In the genomic region with DNA sequence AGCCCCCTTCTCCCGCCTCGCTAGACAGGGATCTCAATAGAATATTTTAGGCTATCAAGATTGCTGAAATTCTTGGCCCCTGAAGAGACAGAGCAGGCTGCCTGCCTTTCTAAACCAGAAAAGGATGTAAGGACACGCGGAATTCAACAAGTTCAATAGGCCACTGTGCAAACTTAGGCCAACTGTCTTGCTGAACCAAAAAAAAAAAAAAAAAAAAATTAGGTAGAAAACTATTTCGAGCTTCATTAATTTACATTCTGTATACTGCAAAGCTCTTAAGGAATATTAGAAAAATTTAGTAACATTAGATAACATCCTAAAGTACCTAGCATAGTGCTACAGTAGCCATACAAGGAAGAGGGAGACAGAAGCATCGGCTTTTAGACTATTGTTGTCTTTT, we compare ENCODE assay signal across 8 mouse cellular contexts.
DNase-seq lines count a peak whose midpoint lies in the region; ATAC-seq and TF ChIP-seq lines count a peak whose summit lies in the region.

No protein-coding gene starts in this region.

- DNase-seq in liver, adult 2 months (ENCODE audit: extremely low read depth, low read depth, low spot score): no peak
- no peak for DNase-seq in liver
- no peak for DNase-seq in forebrain, embryonic 10.5 days (ENCODE audit: extremely low spot score, low spot score)
- DNase-seq in limb, embryonic 11.5 days (ENCODE audit: low spot score): no peak
- no peak for DNase-seq in urinary bladder, postnatal 36 days (ENCODE audit: low spot score in 2 of 2)
- no peak for DNase-seq in gastrocnemius, postnatal 36 days
- no peak for DNase-seq in thymus, postnatal 14 days

- H3K9ac ChIP-seq in liver, adult 2 months (ENCODE audit: low read depth, low read length): no peak overlapping the region
- peak overlapping the region; percentile 87 for H3K9ac ChIP-seq in limb, embryonic 11.5 days (ENCODE audit: low read length)
- H3K9ac ChIP-seq in neural tube, embryonic 14.5 days (replicated peaks; ENCODE audit: low read depth, low read length): no peak overlapping the region

- peaks cover 14% of the 10 kb centered on the region; the same call in 1 of the 2 replicates for H3K79me2 ChIP-seq in liver, adult 2 months (ENCODE audit: control insufficient read depth, insufficient read depth, low read length)

- no peak for TF ChIP-seq CTCF in liver, adult 2 months (IDR thresholded peaks at IDR 0.05; ENCODE audit: low read depth, low read length)

- no peaks in the 10 kb centered on the region for H3K27me3 ChIP-seq in liver, adult 2 months (ENCODE audit: control insufficient read depth, insufficient read depth, low read length)
- H3K27me3 ChIP-seq in forebrain, embryonic 10.5 days (ENCODE audit: poor library complexity, severe bottlenecking): no peaks in the 10 kb centered on the region
- H3K27me3 ChIP-seq in limb, embryonic 11.5 days (ENCODE audit: control insufficient read depth, insufficient read depth, low read length): no peaks in the 10 kb centered on the region
- no peaks in the 10 kb centered on the region; the same call in 1 of the 2 replicates for H3K27me3 ChIP-seq in neural tube, embryonic 14.5 days (ENCODE audit: control insufficient read depth, insufficient read depth, low read length)

- no peak for ATAC-seq in limb, embryonic 11.5 days (ENCODE audit: insufficient number of reproducible peaks, low FRiP score, low TSS enrichment, low read depth)
- ATAC-seq in neural tube, embryonic 14.5 days (ENCODE audit: low read depth): no peak

- WGBS in liver, adult 2 months: 47% methylated on average over 6 of the region's 6 CpGs
- 47% methylated on average over 6 of the region's 6 CpGs for WGBS in forebrain, embryonic 10.5 days
- WGBS in limb, embryonic 11.5 days: 62% methylated on average over 6 of the region's 6 CpGs
- 55% methylated on average over 6 of the region's 6 CpGs for WGBS in neural tube, embryonic 14.5 days

- intact Hi-C loops in gastrocnemius, postnatal 36 days (cut with DNase I): loop anchor here (5.0 kb wide), 1 partner anchor 34 kb away; no protein-coding TSS in a partner anchor

- no peak for TF ChIP-seq POLR2A in liver, adult 2 months (IDR thresholded peaks at IDR 0.05; ENCODE audit: extremely low read depth, insufficient read depth, low read length)

- H3K36me3 ChIP-seq in liver, adult 2 months (ENCODE audit: control insufficient read depth, insufficient read depth, low read length): no peaks in the 10 kb centered on the region
- no peaks in the 10 kb centered on the region for H3K36me3 ChIP-seq in forebrain, embryonic 10.5 days (replicated peaks)
- no peaks in the 10 kb centered on the region for H3K36me3 ChIP-seq in limb, embryonic 11.5 days (ENCODE audit: control insufficient read depth, insufficient read depth, low read length)
- H3K36me3 ChIP-seq in neural tube, embryonic 14.5 days (ENCODE audit: control insufficient read depth, insufficient read depth, low read length): no peaks in the 10 kb centered on the region

- H3K4me2 ChIP-seq in limb, embryonic 11.5 days (ENCODE audit: low read depth, severe bottlenecking): peak overlapping the region; percentile 70
- peak overlapping the region; percentile 85 for H3K4me2 ChIP-seq in neural tube, embryonic 14.5 days (ENCODE audit: low read depth, low read length)

- H3K9me3 ChIP-seq in forebrain, embryonic 10.5 days: no peaks in the 10 kb centered on the region
- no peaks in the 10 kb centered on the region for H3K9me3 ChIP-seq in limb, embryonic 11.5 days (ENCODE audit: control insufficient read depth, low read length)
- no peaks in the 10 kb centered on the region for H3K9me3 ChIP-seq in neural tube, embryonic 14.5 days (ENCODE audit: control insufficient read depth, low read length)

- H3K4me1 ChIP-seq in liver, adult 2 months (ENCODE audit: control insufficient read depth, insufficient read depth, low read length): peaks cover 12% of the 10 kb centered on the region
- H3K4me1 ChIP-seq in forebrain, embryonic 10.5 days: peaks cover 46% of the 10 kb centered on the region
- no peaks in the 10 kb centered on the region for H3K4me1 ChIP-seq in limb, embryonic 11.5 days (ENCODE audit: control insufficient read depth, insufficient read depth, low read length)
- H3K4me1 ChIP-seq in neural tube, embryonic 14.5 days (ENCODE audit: control insufficient read depth, insufficient read depth, low read length): peaks cover 3% of the 10 kb centered on the region

- peak overlapping the region; percentile 15; the same call in 1 of the 2 replicates for H3K4me3 ChIP-seq in liver, adult 2 months (ENCODE audit: insufficient read depth, low read depth, low read length)
- H3K4me3 ChIP-seq in forebrain, embryonic 10.5 days: peak overlapping the region; percentile 90
- H3K4me3 ChIP-seq in limb, embryonic 11.5 days (ENCODE audit: low read depth, low read length): no peak overlapping the region
- H3K4me3 ChIP-seq in neural tube, embryonic 14.5 days (ENCODE audit: low read depth, low read length): peak overlapping the region; percentile 80; the same call in 1 of the 2 replicates

- H3K27ac ChIP-seq in liver, adult 2 months (replicated peaks; ENCODE audit: insufficient read depth, low read depth, low read length): peak overlapping the region; percentile 91
- H3K27ac ChIP-seq in forebrain, embryonic 10.5 days: peak overlapping the region; percentile 99
- H3K27ac ChIP-seq in limb, embryonic 11.5 days (replicated peaks; ENCODE audit: low read depth, low read length): no peak overlapping the region
- no peak overlapping the region for H3K27ac ChIP-seq in neural tube, embryonic 14.5 days (ENCODE audit: low read depth, low read length)

Comparison
In these comparisons a context has a peak if more than half of its experiments do, and no peak if none do; other contexts are left out.
1. H3K27ac ChIP-seq: peak in liver, adult 2 months (single experiment) and forebrain, embryonic 10.5 days (single experiment); none in limb, embryonic 11.5 days (single experiment) and neural tube, embryonic 14.5 days (single experiment).